Mouse (Mus musculus) thymus, adult 2 months (tissue): ENCODE measurements around the gene Shroom3.

Experiments used
- CTCF ChIP-seq: fragments of 200-500 bp; IDR thresholded peaks from 2 replicates; pipeline ENCODE4 v1.5.1; 2012; ENCODE audit warnings: mild to moderate bottlenecking, control low read depth, low read length, moderate library complexity, borderline replicate concordance; ENCODE audit not compliant: control insufficient read depth, poor library complexity, insufficient read depth; ENCODE audit errors: extremely low read depth
- POLR2A ChIP-seq: fragments of 200-500 bp; IDR thresholded peaks from 2 replicates; pipeline ENCODE4 v1.6.1; 2012; ENCODE audit warnings: mild to moderate bottlenecking, low read length, control low read depth, moderate library complexity; ENCODE audit not compliant: control insufficient read depth, poor library complexity, insufficient read depth; ENCODE audit errors: extremely low read depth

DNA sequence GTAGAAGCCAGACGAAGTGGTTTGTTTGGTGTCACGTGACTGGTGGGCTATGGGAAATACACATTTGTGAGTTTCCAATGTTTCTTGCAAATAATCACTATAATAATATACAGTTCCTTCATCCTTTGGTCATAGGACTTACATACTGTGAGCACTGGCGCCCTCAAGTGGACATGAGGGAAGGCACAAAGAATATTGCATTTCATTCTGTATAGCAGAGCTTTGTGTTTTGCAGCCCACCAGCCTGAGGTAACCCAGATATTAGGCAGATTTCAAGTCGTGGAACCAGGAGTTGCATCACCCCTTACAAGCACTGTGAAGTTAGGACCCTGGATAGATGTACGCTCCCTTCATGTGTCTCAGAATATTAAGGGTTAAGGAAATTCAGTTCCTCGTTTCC, 42.7 kb downstream of the Shroom3 start:
- no peak for TF ChIP-seq CTCF
- TF ChIP-seq POLR2A: no peak
